In genomic region chr8:60640046-60640445, GRCm38 (mm10) we compare ENCODE assay signal across 23 mouse cellular contexts. TPM values are rescaled to one million over a fixed set of nuclear protein-coding genes. Genes with fewer than 3 reads are reported as not detected.
DNase-seq lines count a peak whose midpoint lies in the region; ATAC-seq and TF ChIP-seq lines count a peak whose summit lies in the region.
"Had no signal": no experiment of that assay in that cellular context is flagged by ENCODE, and none has a peak within 500 bp of the region (broad histone marks: within the 10 kb centered on the region; RNA-seq: fewer than 3 reads in every experiment).

No protein-coding gene starts in this region.

- peak overlapping the region; percentile 33 for H3K4me3 ChIP-seq in testis, adult 2 months (ENCODE audit: control insufficient read depth, low read depth, low read length)
- H3K4me3 ChIP-seq: embryonic facial prominence, embryonic 12.5 days; forebrain, embryonic 12.5 days; heart, adult 2 months; heart, embryonic 15.5 days; hindbrain, embryonic 10.5 days; hindbrain, embryonic 15.5 days had no signal

- H3K36me3 ChIP-seq in testis, adult 2 months (ENCODE audit: control insufficient read depth, insufficient read depth, low read length) = no peaks in the 10 kb centered on the region
- H3K36me3 ChIP-seq: embryonic facial prominence, embryonic 12.5 days; forebrain, embryonic 12.5 days; G1E; heart, embryonic 15.5 days; hindbrain, embryonic 10.5 days; hindbrain, embryonic 15.5 days had no signal

- DNase-seq in frontal cortex, postnatal 10 days (ENCODE audit: low spot score in 2 of 2) = no peak
- DNase-seq in layer of hippocampus, postnatal 36 days = peak; percentile 17 to 33
- no peak for DNase-seq in layer of hippocampus, adult 8-10 months (ENCODE audit: low spot score in 2 of 2)
- no peak for DNase-seq in testis, postnatal 14 days (ENCODE audit: low spot score)
- DNase-seq in spleen, postnatal 14 days (ENCODE audit: low spot score in 2 of 2) = no peak
- DNase-seq: adrenal gland, postnatal 10 days; B cell, adult 2 months; cerebellum, adult 11-12 months; cerebellum, adult 9-10 months; cerebellum, postnatal 25 days; forebrain, postnatal 0 days; gastrocnemius, postnatal 36 days; heart, adult 2 months; heart, postnatal 14 days had no signal

- no peak for TF ChIP-seq POLR2A in testis, adult 2 months (IDR thresholded peaks at IDR 0.05; ENCODE audit: control insufficient read depth, low read depth, low read length)

- ATAC-seq in frontal cortex, adult (ENCODE audit: low TSS enrichment) = 0 out of 2 replicates have a peak, but pooled peaks have one; percentile 18
- ATAC-seq: CD4-positive, CD25-positive, alpha-beta regulatory T cell, adult 4 months; forebrain, postnatal 0 days had no signal

- H3K27ac ChIP-seq in testis, adult 2 months (ENCODE audit: control insufficient read depth, insufficient read depth, low read depth, low read length) = no peak overlapping the region
- H3K27ac ChIP-seq: embryonic facial prominence, embryonic 12.5 days; forebrain, embryonic 12.5 days; heart, adult 2 months; heart, embryonic 15.5 days; hindbrain, embryonic 10.5 days; hindbrain, embryonic 15.5 days had no signal

- no peak for TF ChIP-seq CTCF in testis, adult 2 months (IDR thresholded peaks at IDR 0.05; ENCODE audit: control insufficient read depth, insufficient read depth, insufficient replicate concordance, low read depth, low read length)

- H3K27me3 ChIP-seq in testis, adult 2 months (ENCODE audit: control insufficient read depth, insufficient read depth, low read length) = no peaks in the 10 kb centered on the region
- H3K27me3 ChIP-seq: embryonic facial prominence, embryonic 12.5 days; heart, embryonic 15.5 days; hindbrain, embryonic 15.5 days had no signal

- H3K4me1 ChIP-seq in testis, adult 2 months (ENCODE audit: control insufficient read depth, insufficient read depth, low read length) = peaks cover 4% of the 10 kb centered on the region
- H3K4me1 ChIP-seq: embryonic facial prominence, embryonic 12.5 days; forebrain, embryonic 12.5 days; heart, embryonic 15.5 days; hindbrain, embryonic 10.5 days; hindbrain, embryonic 15.5 days had no signal

RNA-seq across cellular contexts. Expression of gene Mfap3l, which starts 7.4 kb away (rescaled TPM):
- total RNA-seq in layer of hippocampus, postnatal 36 days (2021) = 10 to 100 TPM; 43.4 to 47.9 TPM
- 10 to 100 TPM; 46.1 to 72.6 (median 61.9) TPM for total RNA-seq in layer of hippocampus, adult 8-10 months (2022)
- polyA plus RNA-seq in testis, adult 2 months (2012; rRNA removed) = 179 and 210 TPM in 2 replicates
- polyA plus RNA-seq: CD4-positive, CD25-positive, alpha-beta regulatory T cell, adult 4 months; G1E had no signal

Comparison
In these comparisons a context has a peak if more than half of its experiments do, and no peak if none do; other contexts are left out.
1. DNase-seq: peak in layer of hippocampus, postnatal 36 days (2 of 2); none in frontal cortex, postnatal 10 days (0 of 2), layer of hippocampus, adult 8-10 months (0 of 2), testis, postnatal 14 days (single experiment) and spleen, postnatal 14 days (0 of 2).